Comparison of ENCODE assay signal across 10 mouse cellular contexts in genomic region chr12:103984935-103985334, GRCm38 (mm10). TPM values are rescaled to one million over a fixed set of nuclear protein-coding genes. Genes with fewer than 3 reads are reported as not detected.
DNase-seq lines count a peak whose midpoint lies in the region; ATAC-seq and TF ChIP-seq lines count a peak whose summit lies in the region.
"Had no signal": no experiment of that assay in that cellular context is flagged by ENCODE, and none has a peak within 500 bp of the region (broad histone marks: within the 10 kb centered on the region; RNA-seq: fewer than 3 reads in every experiment).

No protein-coding gene starts in this region.

- no peak for ATAC-seq in hindbrain, embryonic 11.5 days (ENCODE audit: low FRiP score)
- ATAC-seq in hindbrain, embryonic 12.5 days (ENCODE audit: low FRiP score), result no peak
- ATAC-seq in stomach, postnatal 0 days (ENCODE audit: low FRiP score, low TSS enrichment), result no peak
- no peak for ATAC-seq in erythroid progenitor cell, adult 5-6 weeks (replicated peaks; ENCODE audit: low FRiP score, poor library complexity, severe bottlenecking)

- TF ChIP-seq CTCF in E14TG2a.4 (conservative IDR thresholded peaks at IDR 0.05; ENCODE audit: low read length), result peak; percentile 78
- peak; percentile 75 for TF ChIP-seq CTCF in stomach, postnatal 0 days (IDR thresholded peaks at IDR 0.05; ENCODE audit: low read depth)

- no peaks in the 10 kb centered on the region for H3K36me3 ChIP-seq in hindbrain, embryonic 11.5 days (ENCODE audit: control insufficient read depth, insufficient read depth, low read length)
- no peaks in the 10 kb centered on the region for H3K36me3 ChIP-seq in hindbrain, embryonic 12.5 days
- no peaks in the 10 kb centered on the region for H3K36me3 ChIP-seq in E14TG2a.4 (ENCODE audit: insufficient read depth, low read length)
- H3K36me3 ChIP-seq in stomach, postnatal 0 days (ENCODE audit: control insufficient read depth, insufficient read depth, low read length), result no peaks in the 10 kb centered on the region
- H3K36me3 ChIP-seq: embryonic facial prominence, embryonic 13.5 days had no signal

- no peak overlapping the region for H3K4me2 ChIP-seq in hindbrain, embryonic 11.5 days (replicated peaks; ENCODE audit: low read depth, low read length)
- no peak overlapping the region for H3K4me2 ChIP-seq in hindbrain, embryonic 12.5 days (replicated peaks)
- H3K4me2 ChIP-seq in stomach, postnatal 0 days (replicated peaks; ENCODE audit: low read depth), result no peak overlapping the region
- H3K4me2 ChIP-seq: embryonic facial prominence, embryonic 13.5 days had no signal

- H3K27me3 ChIP-seq in hindbrain, embryonic 11.5 days (ENCODE audit: control insufficient read depth, insufficient read depth, low read length), result no peaks in the 10 kb centered on the region
- H3K27me3 ChIP-seq in hindbrain, embryonic 12.5 days, result no peaks in the 10 kb centered on the region
- H3K27me3 ChIP-seq in E14TG2a.4 (ENCODE audit: insufficient read depth, low read length), result peaks cover 6% of the 10 kb centered on the region
- no peaks in the 10 kb centered on the region for H3K27me3 ChIP-seq in stomach, postnatal 0 days (ENCODE audit: control insufficient read depth, insufficient read depth, low read length)
- H3K27me3 ChIP-seq: embryonic facial prominence, embryonic 13.5 days had no signal

- H3K4me1 ChIP-seq in hindbrain, embryonic 11.5 days (replicated peaks; ENCODE audit: control insufficient read depth, insufficient read depth, low read length), result no peaks in the 10 kb centered on the region
- H3K4me1 ChIP-seq in hindbrain, embryonic 12.5 days, result no peaks in the 10 kb centered on the region
- H3K4me1 ChIP-seq in E14TG2a.4 (replicated peaks; ENCODE audit: low read depth, low read length), result no peaks in the 10 kb centered on the region
- no peaks in the 10 kb centered on the region for H3K4me1 ChIP-seq in stomach, postnatal 0 days (replicated peaks; ENCODE audit: control insufficient read depth, insufficient read depth)
- H3K4me1 ChIP-seq: embryonic facial prominence, embryonic 13.5 days had no signal

- H3K9me3 ChIP-seq in hindbrain, embryonic 11.5 days (ENCODE audit: control insufficient read depth, low read length), result no peaks in the 10 kb centered on the region
- H3K9me3 ChIP-seq in hindbrain, embryonic 12.5 days (replicated peaks), result no peaks in the 10 kb centered on the region
- no peaks in the 10 kb centered on the region for H3K9me3 ChIP-seq in E14TG2a.4 (ENCODE audit: low read length)
- no peaks in the 10 kb centered on the region for H3K9me3 ChIP-seq in stomach, postnatal 0 days (ENCODE audit: control insufficient read depth, low read length)
- H3K9me3 ChIP-seq: embryonic facial prominence, embryonic 13.5 days had no signal

- no peak overlapping the region for H3K9ac ChIP-seq in hindbrain, embryonic 11.5 days (ENCODE audit: low read depth, low read length)
- H3K9ac ChIP-seq in hindbrain, embryonic 12.5 days, result no peak overlapping the region
- H3K9ac ChIP-seq in stomach, postnatal 0 days (ENCODE audit: low read length), result no peak overlapping the region
- H3K9ac ChIP-seq: embryonic facial prominence, embryonic 13.5 days had no signal

- WGBS in hindbrain, embryonic 11.5 days, result 63% methylated on average over 4 of the region's 4 CpGs
- WGBS in hindbrain, embryonic 12.5 days, result 71% methylated on average over 4 of the region's 4 CpGs
- 54% methylated on average over 4 of the region's 4 CpGs for WGBS in stomach, postnatal 0 days

- H3K4me3 ChIP-seq in hindbrain, embryonic 11.5 days (ENCODE audit: low read depth, low read length), result no peak overlapping the region
- no peak overlapping the region for H3K4me3 ChIP-seq in hindbrain, embryonic 12.5 days
- no peak overlapping the region for H3K4me3 ChIP-seq in E14TG2a.4 (replicated peaks; ENCODE audit: low read length)
- no peak overlapping the region for H3K4me3 ChIP-seq in stomach, postnatal 0 days (ENCODE audit: low read depth, low read length)
- H3K4me3 ChIP-seq: embryonic facial prominence, embryonic 13.5 days had no signal

- DNase-seq in hindbrain, embryonic 11.5 days (ENCODE audit: low spot score), result peak; percentile 65
- DNase-seq in 416B (ENCODE audit: low read depth), result peak; percentile 36
- DNase-seq in embryo, embryonic 10.5 days (ENCODE audit: low spot score), result peak; percentile 69
- peak; percentile 37 to 51 for DNase-seq in left cerebral cortex, postnatal 10 days (ENCODE audit: extremely low spot score in 1 of 2, low spot score in 2 of 2)
- DNase-seq in stomach, postnatal 0 days (ENCODE audit: low spot score), result peak; percentile 53

- H3K27ac ChIP-seq in hindbrain, embryonic 11.5 days (ENCODE audit: low read depth, low read length), result no peak overlapping the region
- H3K27ac ChIP-seq in hindbrain, embryonic 12.5 days, result no peak overlapping the region
- no peak overlapping the region for H3K27ac ChIP-seq in stomach, postnatal 0 days (replicated peaks)
- H3K27ac ChIP-seq: embryonic facial prominence, embryonic 13.5 days had no signal

- intact Hi-C loops in left cerebral cortex, postnatal 10 days (cut with DNase I), result no loop called here

- no peak for TF ChIP-seq EP300 in stomach, postnatal 0 days (optimal IDR thresholded peaks at IDR 0.05)

RNA-seq across cellular contexts. Expression of gene Serpina11, which starts 4.8 kb away (rescaled TPM):
- not detected in 2 replicates for polyA plus RNA-seq in hindbrain, embryonic 11.5 days (2014; fragmentation: Nextera tagmentation; extraction: Ambion mirVana)
- polyA plus RNA-seq in hindbrain, embryonic 12.5 days (2016; fragmentation: Nextera tagmentation; extraction: Ambion mirVana), result not detected in 2 replicates
- total RNA-seq in left cerebral cortex, postnatal 10 days (2021), result not detected
- 0.32 and 0.67 TPM in 2 replicates for polyA plus RNA-seq in stomach, postnatal 0 days (2015; fragmentation: Nextera tagmentation; extraction: Ambion mirVana)
- total RNA-seq in erythroid progenitor cell, adult 5-6 weeks (2015; ENCODE audit: low replicate concordance), result not detected in 2 replicates
- not detected in 2 replicates for total RNA-seq in erythroid progenitor cell, adult 5-6 weeks (2017; ENCODE audit: low replicate concordance)
- polyA plus RNA-seq: embryonic facial prominence, embryonic 13.5 days had no signal

RNA-seq across cellular contexts. Expression of gene Serpina1e, which starts 26.2 kb away (rescaled TPM):
- polyA plus RNA-seq in hindbrain, embryonic 11.5 days (2014; fragmentation: Nextera tagmentation; extraction: Ambion mirVana), result not detected in 2 replicates
- polyA plus RNA-seq in hindbrain, embryonic 12.5 days (2016; fragmentation: Nextera tagmentation; extraction: Ambion mirVana), result not detected in 2 replicates
- not detected for total RNA-seq in left cerebral cortex, postnatal 10 days (2021)
- polyA plus RNA-seq in stomach, postnatal 0 days (2015; fragmentation: Nextera tagmentation; extraction: Ambion mirVana), result 5.0 and 5.7 TPM in 2 replicates
- total RNA-seq in erythroid progenitor cell, adult 5-6 weeks (2015; ENCODE audit: low replicate concordance), result not detected in 2 replicates
- total RNA-seq in erythroid progenitor cell, adult 5-6 weeks (2017; ENCODE audit: low replicate concordance), result not detected in 2 replicates
- total RNA-seq: left cerebral cortex, adult 8-10 months had no signal
- polyA plus RNA-seq: embryonic facial prominence, embryonic 13.5 days had no signal

RNA-seq across cellular contexts. Expression of gene Serpina9, which starts 28.6 kb away (rescaled TPM):
- polyA plus RNA-seq in hindbrain, embryonic 11.5 days (2014; fragmentation: Nextera tagmentation; extraction: Ambion mirVana), result not detected in 2 replicates
- polyA plus RNA-seq in hindbrain, embryonic 12.5 days (2016; fragmentation: Nextera tagmentation; extraction: Ambion mirVana), result 0.08 TPM in 1 of 2 replicates, not detected in the other
- 1 to 10 TPM in 1 of 2 experiments, under 1 TPM in 1; 0.22 to 1.9 TPM for total RNA-seq in left cerebral cortex, postnatal 10 days (2021)
- 14.9 and 15.4 TPM in 2 replicates for polyA plus RNA-seq in stomach, postnatal 0 days (2015; fragmentation: Nextera tagmentation; extraction: Ambion mirVana)
- not detected in 2 replicates for total RNA-seq in erythroid progenitor cell, adult 5-6 weeks (2015; ENCODE audit: low replicate concordance)
- not detected in 2 replicates for total RNA-seq in erythroid progenitor cell, adult 5-6 weeks (2017; ENCODE audit: low replicate concordance)

RNA-seq across cellular contexts. Expression of gene Serpina12, which starts 59.3 kb away (rescaled TPM):
- not detected in 2 replicates for polyA plus RNA-seq in hindbrain, embryonic 11.5 days (2014; fragmentation: Nextera tagmentation; extraction: Ambion mirVana)
- polyA plus RNA-seq in hindbrain, embryonic 12.5 days (2016; fragmentation: Nextera tagmentation; extraction: Ambion mirVana), result not detected in 2 replicates
- total RNA-seq in left cerebral cortex, postnatal 10 days (2021), result not detected
- 2.5 TPM in 2 replicates for polyA plus RNA-seq in stomach, postnatal 0 days (2015; fragmentation: Nextera tagmentation; extraction: Ambion mirVana)
- not detected in 2 replicates for total RNA-seq in erythroid progenitor cell, adult 5-6 weeks (2015; ENCODE audit: low replicate concordance)
- total RNA-seq in erythroid progenitor cell, adult 5-6 weeks (2017; ENCODE audit: low replicate concordance), result not detected in 2 replicates
- total RNA-seq: left cerebral cortex, adult 8-10 months had no signal
- polyA plus RNA-seq: embryonic facial prominence, embryonic 13.5 days had no signal

Comparison
In these comparisons a context has a peak if more than half of its experiments do, and no peak if none do; other contexts are left out.
1. RNA of gene Serpina9, which starts 28.6 kb away (polyA plus RNA-seq): 14.9 to 15.4 TPM in stomach, postnatal 0 days; 0.08 TPM in hindbrain, embryonic 12.5 days and not detected in hindbrain, embryonic 11.5 days; every median in the first group is over 10 times any median in the second.
2. Peak in every context shown above with its lines, with median percentiles within 50 percentile points of each other: DNase-seq.